Mouse (Mus musculus): ENCODE results near the gene Tagln2.

The Tagln2 gene

GRCm38 (mm10) chr1:172499765-172500441 is at the start of gene Tagln2:
Gene Tagln2 (plus strand): TSS chr1:172500047.
- peak; percentile 67 to 70 for DNase-seq (ENCODE audit: low spot score in 2 of 2)

GRCm38 (mm10) chr1:172450226-172450625 is 49.6 kb upstream of the Tagln2 start:
- no peak for DNase-seq (ENCODE audit: low spot score in 2 of 2)

- no peak for DNase-seq (ENCODE audit: low spot score in 2 of 2)
Observed at GRCm38 (mm10) chr1:172450848-172451470, 48.9 kb upstream of the Tagln2 start.

- DNase-seq (ENCODE audit: low spot score in 2 of 2): no peak
Observed at GRCm38 (mm10) chr1:172452911-172453310, 46.9 kb upstream of the Tagln2 start.

DNA sequence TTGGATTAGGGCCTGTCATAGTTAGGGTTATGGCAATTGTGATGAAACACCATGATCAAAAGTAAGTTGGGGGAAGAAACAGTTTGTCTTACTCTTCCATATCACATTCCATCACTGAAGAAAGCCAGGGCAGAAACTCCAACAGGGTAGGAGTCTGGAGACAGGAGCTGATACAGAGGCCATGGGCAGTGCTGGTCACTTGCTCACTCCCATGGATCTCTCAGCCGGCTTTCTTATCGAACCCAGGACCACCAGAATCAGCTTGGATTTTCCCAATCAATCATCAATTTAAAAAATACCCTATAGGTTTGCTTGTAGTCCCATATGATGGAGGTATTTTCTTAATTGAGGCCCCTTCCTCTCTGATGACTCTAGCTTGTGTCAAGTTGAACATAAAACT is 46.0 kb upstream of the Tagln2 start:
- no peak for DNase-seq (ENCODE audit: low spot score in 2 of 2)

- DNase-seq (ENCODE audit: low spot score in 2 of 2): peak in 1 of 2 experiments; percentile 12
Observed at GRCm38 (mm10) chr1:172455416-172455815, 44.4 kb upstream of the Tagln2 start.

DNA sequence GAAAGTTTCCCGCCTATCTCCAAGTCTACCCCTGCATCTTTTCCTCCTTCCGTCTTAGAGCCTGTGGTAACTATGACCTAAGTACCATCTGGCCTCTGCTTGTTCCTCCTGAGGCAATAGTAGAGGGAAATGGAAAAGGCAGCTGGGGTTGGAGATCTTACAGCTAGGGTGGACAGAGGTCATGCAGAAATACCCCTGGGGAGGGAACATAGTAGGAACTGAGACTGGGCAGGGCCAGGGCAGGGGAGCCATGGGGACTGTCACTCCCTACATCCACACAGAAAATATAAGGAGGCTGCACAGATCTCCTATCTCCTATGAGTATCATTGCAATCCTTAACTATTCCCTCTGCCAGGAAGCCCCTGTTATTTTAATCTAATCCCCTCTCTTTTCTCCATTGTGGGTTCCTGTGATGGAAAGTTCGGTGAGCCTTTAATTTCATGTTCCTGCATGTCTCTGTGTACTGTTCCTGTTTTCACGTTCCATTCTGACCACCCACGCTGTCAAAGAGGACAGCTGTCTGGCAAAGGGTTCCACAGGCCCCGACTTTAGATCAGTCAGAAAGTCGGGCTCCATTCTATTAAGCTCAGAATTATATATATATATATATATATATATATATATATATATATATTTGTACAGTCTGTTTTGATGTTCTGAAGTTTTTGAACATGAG is 43.7 kb upstream of the Tagln2 start:
- DNase-seq (ENCODE audit: low spot score in 2 of 2): no peak

GRCm38 (mm10) chr1:172457196-172457595 is 42.7 kb upstream of the Tagln2 start:
- DNase-seq (ENCODE audit: low spot score in 2 of 2): no peak

GRCm38 (mm10) chr1:172458041-172458440 is 41.8 kb upstream of the Tagln2 start:
- no peak for DNase-seq (ENCODE audit: low spot score in 2 of 2)

- DNase-seq (ENCODE audit: low spot score in 2 of 2): no peak
Observed at GRCm38 (mm10) chr1:172461602-172462001, 38.2 kb upstream of the Tagln2 start.

DNA sequence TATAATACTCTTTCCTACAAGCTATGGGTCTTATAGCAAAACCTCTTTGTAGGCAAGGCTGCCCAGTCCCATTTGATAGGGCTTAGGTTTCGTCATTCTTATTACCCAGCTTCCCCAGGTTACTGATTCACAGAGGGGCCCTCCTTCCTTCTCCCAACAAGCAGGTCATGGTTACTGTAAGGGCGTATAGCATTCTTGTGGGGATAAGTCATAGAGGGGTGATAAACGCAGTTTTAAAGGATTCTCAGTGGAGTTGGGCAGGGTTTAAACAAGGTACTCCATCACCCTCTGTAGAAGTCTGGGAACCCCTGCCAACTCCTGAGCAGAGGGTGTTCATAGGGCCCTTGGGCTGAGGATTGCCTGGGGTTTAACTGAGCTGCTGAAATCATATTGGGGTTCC is 37.3 kb upstream of the Tagln2 start:
- no peak for DNase-seq (ENCODE audit: low spot score in 2 of 2)

- DNase-seq (ENCODE audit: low spot score in 2 of 2): no peak
Observed at GRCm38 (mm10) chr1:172463387-172464333, 36.2 kb upstream of the Tagln2 start.

DNA sequence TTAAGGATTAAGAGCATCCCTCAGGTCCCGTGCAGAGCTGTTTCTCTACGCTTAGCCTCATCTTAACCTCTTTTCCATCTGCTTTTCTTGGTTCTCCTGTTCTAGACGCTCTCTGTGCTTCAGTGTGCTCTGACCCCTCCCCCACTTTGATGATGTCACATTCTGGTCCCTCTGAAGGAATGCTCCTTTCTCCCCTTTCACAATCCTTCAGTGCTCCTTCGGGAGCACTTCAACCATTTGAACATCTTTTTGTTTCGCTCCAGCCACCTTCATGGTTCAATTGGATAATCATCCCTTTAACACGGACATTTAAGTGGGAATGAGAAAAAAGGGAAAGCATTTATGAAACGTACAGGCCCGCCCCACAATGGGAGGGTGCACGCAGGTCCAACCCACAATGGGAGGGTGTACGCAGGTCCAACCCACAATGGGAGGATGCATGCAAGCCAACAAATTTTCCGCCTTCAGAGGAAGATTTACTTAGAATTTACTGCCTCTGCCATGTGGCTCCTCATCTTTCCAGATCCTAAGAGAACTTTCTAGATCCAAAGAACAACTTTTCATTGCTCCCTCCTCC is 31.5 kb upstream of the Tagln2 start:
- no peak for DNase-seq (ENCODE audit: low spot score in 2 of 2)

DNA sequence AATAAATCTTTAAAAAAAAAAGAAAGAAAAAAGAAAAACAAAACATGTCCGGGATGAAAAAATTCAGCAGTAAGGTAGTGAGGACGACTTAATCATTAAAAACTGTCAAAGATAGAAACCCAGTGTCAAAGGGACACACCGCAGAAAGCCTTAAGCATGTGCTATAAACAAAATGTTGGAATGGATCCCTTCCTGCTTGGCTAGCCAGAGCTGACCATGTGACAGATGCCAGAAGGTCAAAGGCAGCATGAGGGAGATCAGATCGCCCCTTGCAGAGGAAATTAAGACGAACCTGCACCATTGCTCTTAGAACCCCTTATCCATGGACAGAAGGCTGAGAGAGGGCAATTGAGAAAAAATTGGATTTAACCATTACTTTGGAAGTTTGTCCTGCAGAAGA is 30.5 kb upstream of the Tagln2 start:
- DNase-seq (ENCODE audit: low spot score in 2 of 2): no peak

GRCm38 (mm10) chr1:172469810-172470448 is 29.9 kb upstream of the Tagln2 start:
- no peak for DNase-seq (ENCODE audit: low spot score in 2 of 2)

DNA sequence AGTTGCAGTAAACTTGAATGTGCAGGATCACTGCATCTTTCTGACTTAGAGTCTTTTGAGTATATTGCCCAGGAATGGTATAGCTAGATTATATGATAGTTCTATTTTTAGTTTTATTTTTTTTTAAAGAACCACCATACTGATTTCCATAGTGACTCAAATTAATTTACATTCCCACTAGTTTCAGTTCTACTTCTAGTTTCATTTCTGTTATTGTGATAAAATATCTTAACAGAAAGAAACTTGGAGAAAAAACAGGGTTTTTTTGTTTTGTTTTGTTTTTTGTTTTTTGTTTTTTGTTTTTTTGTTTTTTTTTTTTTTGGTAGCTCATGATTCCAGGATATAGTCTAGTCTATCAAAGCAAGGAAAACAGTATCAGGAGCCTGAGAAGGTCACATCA is 26.9 kb upstream of the Tagln2 start:
- no peak for DNase-seq (ENCODE audit: low spot score in 2 of 2)

- no peak for DNase-seq (ENCODE audit: low spot score in 2 of 2)
Observed at GRCm38 (mm10) chr1:172474196-172474595, 25.7 kb upstream of the Tagln2 start.

- peak in 1 of 2 experiments; percentile 40 for DNase-seq (ENCODE audit: low spot score in 2 of 2)
Observed at GRCm38 (mm10) chr1:172475054-172475741, 24.6 kb upstream of the Tagln2 start, which contains the start of gene Slamf9. Gene Slamf9 (plus strand): TSS chr1:172475358.

GRCm38 (mm10) chr1:172478020-172478419 is 21.8 kb upstream of the Tagln2 start:
- no peak for DNase-seq (ENCODE audit: low spot score in 2 of 2)

DNA sequence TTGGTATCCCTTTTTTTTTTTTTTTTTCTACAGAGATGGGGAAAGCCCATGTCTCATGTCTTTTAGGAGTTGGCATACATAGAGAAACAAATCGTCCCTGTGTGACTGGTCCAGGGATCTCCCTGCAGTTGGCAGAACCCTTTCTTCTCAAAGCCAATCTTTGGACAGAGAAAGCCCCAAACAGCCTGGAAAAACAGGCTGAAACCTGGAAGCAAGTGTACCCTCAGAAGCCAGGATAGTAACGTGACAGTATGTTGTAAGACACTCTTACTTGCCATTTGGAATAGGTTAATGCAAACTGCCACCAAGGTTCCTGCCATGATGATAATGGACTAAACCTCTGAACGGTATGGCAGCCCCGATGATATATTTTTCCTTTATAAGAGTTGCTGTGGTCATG is 19.5 kb upstream of the Tagln2 start:
- no peak for DNase-seq (ENCODE audit: low spot score in 2 of 2)

Data from natural killer cell, adult 2 months (primary cell).